Mouse (Mus musculus) brown adipose tissue, adult 24 weeks (tissue): ENCODE measurements around the gene Sema5b. TPM values are rescaled to one million over a fixed set of nuclear protein-coding genes. Genes with fewer than 3 reads are reported as not detected.

Experiments used
- H3K27ac ChIP-seq: fragments of 200-500 bp; replicated peaks from 2 replicates; pipeline ENCODE4 v1.5.1; 2012; ENCODE audit warnings: low read depth, mild to moderate bottlenecking, low read length
- H3K4me1 ChIP-seq: fragments of 200-500 bp; 2 replicates; pipeline ENCODE4 v1.6.1; 2012; ENCODE audit warnings: low read length, mixed read lengths; ENCODE audit not compliant: control insufficient read depth, insufficient read depth, insufficient read length
- H3K4me3 ChIP-seq: fragments of 200-500 bp; 2 replicates; pipeline ENCODE4 v1.5.1; 2012; ENCODE audit warnings: low read depth, mild to moderate bottlenecking, low read length, moderate library complexity; ENCODE audit not compliant: insufficient read depth
- polyA plus RNA-seq: library from polyadenylated mRNA; stranded (reverse); fragments of >200 nt; gene quantifications from 2 replicates; pipeline ENCODE4 v1.2.4, GENCODE M21; 2012; ENCODE audit not compliant: missing spikeins, insufficient read depth, insufficient read length

Gene Sema5b
- polyA plus RNA-seq, 1 experiment, result not detected

GRCm38 (mm10) chr16:35596661-35597350 lies 55.9 kb downstream of the Sema5b start:
- no peak overlapping the region for H3K27ac ChIP-seq
- H3K4me1 ChIP-seq, result no peaks in the 10 kb centered on the region; the same call in 1 of the 2 replicates
- H3K4me3 ChIP-seq, result no peak overlapping the region

GRCm38 (mm10) chr16:35597991-35598390 lies 57.0 kb downstream of the Sema5b start:
- no peak overlapping the region for H3K27ac ChIP-seq
- H3K4me3 ChIP-seq, result no peak overlapping the region
- H3K4me1 ChIP-seq, result no peaks in the 10 kb centered on the region

GRCm38 (mm10) chr16:35598802-35599201 lies 57.9 kb downstream of the Sema5b start:
- Histone ChIP-seq H3K27ac (no peak overlapping the region), H3K4me3 (no peak overlapping the region), H3K4me1 (no peaks in the 10 kb centered on the region)

- Histone ChIP-seq H3K4me3 (no peak overlapping the region), H3K4me1 (no peaks in the 10 kb centered on the region), H3K27ac (no peak overlapping the region)
Measured at GRCm38 (mm10) chr16:35600282-35600681, 59.3 kb downstream of the Sema5b start.

- no peak overlapping the region for H3K27ac ChIP-seq
- H3K4me3 ChIP-seq, result no peak overlapping the region
- no peaks in the 10 kb centered on the region for H3K4me1 ChIP-seq
Measured at GRCm38 (mm10) chr16:35601426-35601825, 60.5 kb downstream of the Sema5b start.

GRCm38 (mm10) chr16:35602529-35602928 lies 61.6 kb downstream of the Sema5b start:
- Histone ChIP-seq H3K4me3 (no peak overlapping the region), H3K27ac (no peak overlapping the region), H3K4me1 (no peaks in the 10 kb centered on the region)

GRCm38 (mm10) chr16:35603729-35604522 lies 63.0 kb downstream of the Sema5b start:
- H3K4me1 ChIP-seq, result no peaks in the 10 kb centered on the region
- H3K27ac ChIP-seq, result no peak overlapping the region
- H3K4me3 ChIP-seq, result no peak overlapping the region

GRCm38 (mm10) chr16:35607250-35607649 lies 66.3 kb downstream of the Sema5b start:
- Histone ChIP-seq H3K27ac (no peak overlapping the region), H3K4me1 (no peaks in the 10 kb centered on the region), H3K4me3 (no peak overlapping the region)

GRCm38 (mm10) chr16:35608244-35608643 lies 67.3 kb downstream of the Sema5b start:
- H3K4me1 ChIP-seq, result no peaks in the 10 kb centered on the region
- no peak overlapping the region for H3K4me3 ChIP-seq
- no peak overlapping the region for H3K27ac ChIP-seq

- no peaks in the 10 kb centered on the region for H3K4me1 ChIP-seq
- H3K27ac ChIP-seq, result no peak overlapping the region
- no peak overlapping the region for H3K4me3 ChIP-seq
Measured at GRCm38 (mm10) chr16:35609561-35609960, 68.6 kb downstream of the Sema5b start.

- H3K27ac ChIP-seq, result no peak overlapping the region
- no peaks in the 10 kb centered on the region for H3K4me1 ChIP-seq
Measured at GRCm38 (mm10) chr16:35613851-35614804, 73.2 kb downstream of the Sema5b start.

GRCm38 (mm10) chr16:35617732-35618131 lies 76.8 kb downstream of the Sema5b start:
- Histone ChIP-seq H3K4me3 (no peak overlapping the region), H3K27ac (no peak overlapping the region), H3K4me1 (no peaks in the 10 kb centered on the region)

More at GRCm38 (mm10) chr16:35613851-35614804, 73.2 kb downstream of the Sema5b start:
- no peak overlapping the region for H3K4me3 ChIP-seq

GRCm38 (mm10) chr16:35623026-35623425 lies 82.1 kb downstream of the Sema5b start:
- no peaks in the 10 kb centered on the region for H3K4me1 ChIP-seq
- H3K27ac ChIP-seq, result no peak overlapping the region
- no peak overlapping the region for H3K4me3 ChIP-seq

GRCm38 (mm10) chr16:35623986-35624385 lies 83.0 kb downstream of the Sema5b start:
- no peak overlapping the region for H3K4me3 ChIP-seq
- no peaks in the 10 kb centered on the region for H3K4me1 ChIP-seq
- H3K27ac ChIP-seq, result no peak overlapping the region

- H3K4me1 ChIP-seq, result no peaks in the 10 kb centered on the region
- no peak overlapping the region for H3K27ac ChIP-seq
Measured at GRCm38 (mm10) chr16:35624877-35625276, 83.9 kb downstream of the Sema5b start.

More at GRCm38 (mm10) chr16:35624877-35625276, 83.9 kb downstream of the Sema5b start:
- no peak overlapping the region for H3K4me3 ChIP-seq
